Mouse (Mus musculus) lung, embryonic 14.5 days (tissue): ENCODE measurements around the gene Chkb. TPM values are rescaled to one million over a fixed set of nuclear protein-coding genes. Genes with fewer than 3 reads are reported as not detected.

Source experiments
- ATAC-seq: fragments of 200-750 bp; cut with Nextera tagmentation; 2 replicates; pipeline ENCODE4 v1.8.0; 2017; ENCODE audit warnings: mild to moderate bottlenecking, moderate TSS enrichment, moderate library complexity; ENCODE audit not compliant: insufficient read depth
- DNase-seq: peaks from one replicate; pipeline ENCODE4 v3.0.0-alpha.2; 2015
- H3K27ac ChIP-seq: fragments of 300-500 bp; sonication (generic); 2 replicates; pipeline ENCODE4 v1.5.1; 2014; ENCODE audit warnings: low read depth, mild to moderate bottlenecking, moderate library complexity
- H3K27me3 ChIP-seq: fragments of 300-500 bp; sonication (generic); 2 replicates; pipeline ENCODE4 v1.6.1; 2014; ENCODE audit warnings: low read length, control low read depth; ENCODE audit not compliant: insufficient read depth
- H3K36me3 ChIP-seq: fragments of 300-500 bp; sonication (generic); 2 replicates; pipeline ENCODE4 v1.6.1; 2014; ENCODE audit warnings: control low read depth; ENCODE audit not compliant: insufficient read depth
- H3K4me1 ChIP-seq: fragments of 300-500 bp; sonication (generic); 2 replicates; pipeline ENCODE4 v1.6.1; 2014; ENCODE audit warnings: antibody characterized with exemption, control low read depth; ENCODE audit not compliant: insufficient read depth
- H3K4me2 ChIP-seq: fragments of 300-500 bp; sonication (generic); 2 replicates; pipeline ENCODE4 v1.6.1; 2014; ENCODE audit warnings: mild to moderate bottlenecking
- H3K4me3 ChIP-seq: fragments of 300-500 bp; sonication (generic); 2 replicates; pipeline ENCODE4 v1.5.1; 2014; ENCODE audit warnings: low read depth, low read length
- H3K9ac ChIP-seq: fragments of 300-500 bp; sonication (generic); 2 replicates; pipeline ENCODE4 v1.6.1; 2014
- H3K9me3 ChIP-seq: fragments of 300-500 bp; sonication (generic); 2 replicates; pipeline ENCODE4 v1.6.1; 2016; ENCODE audit warnings: low read depth, low read length, control low read depth
- CTCF ChIP-seq: IDR thresholded peaks from 2 replicates; pipeline ENCODE4 v1.5.1; 2016; ENCODE audit warnings: antibody characterized with exemption, low read depth
- WGBS: fragments of 180-500 bp; shearing (Covaris S2); extraction: QIAGEN DNeasy Blood & Tissue Kit; methylation state at CpG from one replicate; pipeline ENCODE4 v1.1.7; 2014; 5-methylcytosine and 5-hydroxymethylcytosine counted together
- polyA plus RNA-seq: library from polyadenylated mRNA; unstranded; fragments of >200 nt; fragmentation: Nextera tagmentation; extraction: Ambion mirVana; gene quantifications from 2 replicates; pipeline ENCODE4 v1.2.1, GENCODE M21; 2014

Gene Chkb
- polyA plus RNA-seq, 1 experiment from 2014 or later = 45.9 TPM

GRCm38 (mm10) chr15:89378831-89379401 is 50.8 kb downstream of the Chkb start, which contains the start of gene Odf3b:
Gene Odf3b (minus strand): TSS chr15:89379282.
- 1% methylated on average over 33 of the region's 33 CpGs for WGBS
- Histone ChIP-seq H3K4me2 (peak within 1 kb of the TSS; percentile 65), H3K27me3 (peaks cover 44% of the 10 kb centered on the region), H3K9ac (0 out of 2 replicates have a peak within 1 kb of the TSS, but pooled peaks have one; percentile 7), H3K36me3 (no peaks in the 10 kb centered on the region), H3K4me3 (peak within 1 kb of the TSS; percentile 34), H3K4me1 (peaks cover 6% of the 10 kb centered on the region), H3K27ac (no peak within 1 kb of the TSS), H3K9me3 (no peaks in the 10 kb centered on the region)
- no peak for TF ChIP-seq CTCF
- DNase-seq = peak; percentile 51
- no peak for ATAC-seq

DNA sequence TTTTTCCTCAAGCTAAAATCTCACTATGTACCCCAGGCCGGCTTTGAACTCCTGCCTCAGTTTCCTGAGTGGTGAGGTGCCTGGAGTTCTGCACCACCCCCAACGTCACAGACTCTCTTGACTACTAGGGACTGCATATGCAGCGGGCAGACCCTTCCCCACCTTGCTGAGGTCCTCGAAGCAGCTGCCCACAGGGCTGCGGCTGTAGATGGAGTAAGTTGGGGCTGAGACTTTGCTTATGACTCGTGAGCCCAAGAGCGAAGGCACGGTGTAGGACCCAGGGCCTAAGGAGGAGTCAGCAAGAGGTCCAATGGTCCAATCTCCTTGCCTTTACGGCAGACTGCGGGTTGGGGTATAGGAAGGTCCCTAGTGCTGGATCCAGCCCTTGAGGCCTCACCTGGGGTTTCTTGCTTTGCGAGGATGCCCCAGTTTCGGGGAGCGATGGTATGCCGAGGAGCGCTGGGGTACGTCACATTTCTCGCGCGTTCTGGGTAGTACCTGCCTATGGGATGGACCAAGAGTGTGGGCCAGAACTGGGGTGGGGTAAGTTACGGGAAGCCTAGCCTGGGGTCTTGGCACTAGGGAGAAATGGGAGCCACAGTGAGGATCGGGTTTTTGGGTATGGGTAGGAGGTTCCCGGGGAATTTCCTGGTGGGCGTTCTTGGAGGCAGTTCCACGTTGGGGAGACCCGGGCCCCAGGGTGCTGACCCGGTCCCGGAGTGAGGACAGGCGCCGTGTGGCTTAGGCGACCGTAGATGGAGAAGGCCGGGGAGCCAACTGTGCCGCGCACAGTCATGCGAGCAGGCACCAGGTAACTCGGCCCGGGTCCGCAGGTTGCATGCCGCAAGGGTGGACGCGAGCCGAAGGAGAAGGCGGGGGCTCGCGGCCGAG is 51.5 kb downstream of the Chkb start:
- H3K4me1 ChIP-seq = peaks cover 6% of the 10 kb centered on the region
- peak overlapping the region; percentile 34 for H3K4me3 ChIP-seq
- DNase-seq (peak; percentile 8), ATAC-seq (no peak)
- 12% methylated on average over 43 of the region's 46 CpGs for WGBS
- TF ChIP-seq CTCF = no peak
- peak overlapping the region; percentile 65 for H3K4me2 ChIP-seq
- H3K9ac ChIP-seq = 0 out of 2 replicates have a peak overlapping the region, but pooled peaks have one; percentile 7
- H3K9me3 ChIP-seq = no peaks in the 10 kb centered on the region
- H3K36me3 ChIP-seq = no peaks in the 10 kb centered on the region
- H3K27ac ChIP-seq = no peak overlapping the region
- H3K27me3 ChIP-seq = peaks cover 44% of the 10 kb centered on the region

GRCm38 (mm10) chr15:89377362-89377761 is 52.3 kb downstream of the Chkb start:
- DNase-seq (no peak), ATAC-seq (no peak)
- peak overlapping the region; percentile 33; the same call in 1 of the 2 replicates for H3K4me2 ChIP-seq
- no peak overlapping the region for H3K4me3 ChIP-seq
- H3K9me3 ChIP-seq = no peaks in the 10 kb centered on the region
- H3K36me3 ChIP-seq = peaks cover 6% of the 10 kb centered on the region
- no peak overlapping the region for H3K27ac ChIP-seq
- H3K9ac ChIP-seq = no peak overlapping the region
- WGBS = 1% methylated on average over 18 of the region's 18 CpGs
- peaks cover 6% of the 10 kb centered on the region for H3K4me1 ChIP-seq
- H3K27me3 ChIP-seq = peaks cover 44% of the 10 kb centered on the region
- TF ChIP-seq CTCF = no peak

DNA sequence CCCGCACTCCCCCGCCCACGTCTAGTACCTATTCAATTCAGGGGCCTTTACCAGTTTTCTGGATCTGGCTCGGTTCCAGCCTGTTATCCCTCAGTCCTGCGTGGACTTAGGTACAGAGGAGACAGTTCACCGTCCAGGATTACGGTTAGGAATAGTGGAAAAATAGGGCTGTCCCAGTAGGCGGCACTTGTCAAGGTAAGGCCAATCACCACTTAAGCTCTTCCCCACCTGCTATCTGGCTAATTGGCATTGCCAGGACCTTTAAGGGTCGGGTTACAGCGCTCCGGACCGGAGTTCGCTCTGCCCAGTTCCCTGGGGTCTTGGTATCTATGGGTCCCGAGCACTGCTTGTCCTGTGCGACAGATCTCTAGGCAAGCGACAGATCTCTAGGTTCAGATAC is 52.8 kb downstream of the Chkb start, which contains the start of gene Tymp:
Gene Tymp, minus strand, starts transcription at position 83 of the 400 bp plus-strand sequence.
- no peak for TF ChIP-seq CTCF
- peaks cover 6% of the 10 kb centered on the region for H3K4me1 ChIP-seq
- no peak within 1 kb of the TSS for H3K9ac ChIP-seq
- H3K9me3 ChIP-seq = no peaks in the 10 kb centered on the region
- no peak within 1 kb of the TSS for H3K27ac ChIP-seq
- peaks cover 44% of the 10 kb centered on the region for H3K27me3 ChIP-seq
- H3K36me3 ChIP-seq = peaks cover 10% of the 10 kb centered on the region
- 17% methylated on average over 16 of the region's 16 CpGs for WGBS
- no peak within 1 kb of the TSS for H3K4me3 ChIP-seq
- peak within 1 kb of the TSS; percentile 33; the same call in 1 of the 2 replicates for H3K4me2 ChIP-seq
- DNase-seq (no peak), ATAC-seq (no peak)

Other genes starting within 250 kb of the Chkb start
- gene Plxnb2, start 249.1 kb downstream of the Chkb start, polyA plus RNA-seq = 149 and 156 TPM in 2 replicates
- 9.2 and 11.0 TPM in 2 replicates for gene Dennd6b, start 233.4 kb downstream of the Chkb start, polyA plus RNA-seq
- gene Ppp6r2, start 218.4 kb downstream of the Chkb start, polyA plus RNA-seq = 25.6 and 27.8 TPM in 2 replicates
- 56.5 and 71.3 TPM in 2 replicates for gene Sbf1, start 114.6 kb downstream of the Chkb start, polyA plus RNA-seq
- gene Adm2, start 107.2 kb downstream of the Chkb start, polyA plus RNA-seq = 0.33 and 0.53 TPM in 2 replicates
- gene Miox, start 95.5 kb downstream of the Chkb start, polyA plus RNA-seq = not detected in 2 replicates
- gene Lmf2, start 74.2 kb downstream of the Chkb start, polyA plus RNA-seq = 59.1 and 63.7 TPM in 2 replicates
- 157 and 168 TPM in 2 replicates for gene Ncaph2, start 74.2 kb downstream of the Chkb start, polyA plus RNA-seq
- 4.5 and 7.5 TPM in 2 replicates for gene Sco2, start 56.1 kb downstream of the Chkb start, polyA plus RNA-seq
- gene Tymp, start 52.9 kb downstream of the Chkb start, polyA plus RNA-seq = 0.96 and 1.5 TPM in 2 replicates
- 1.1 and 1.3 TPM in 2 replicates for gene Odf3b, start 50.6 kb downstream of the Chkb start, polyA plus RNA-seq
- not detected in 2 replicates for gene Klhdc7b, start 45.0 kb downstream of the Chkb start, polyA plus RNA-seq
- not detected in 2 replicates for gene Syce3, start 19.4 kb downstream of the Chkb start, polyA plus RNA-seq
- gene Cpt1b, start 4.0 kb downstream of the Chkb start, polyA plus RNA-seq = 0.54 and 2.3 TPM in 2 replicates
- gene C730034F03Rik, start 319 bp downstream of the Chkb start, polyA plus RNA-seq = 1.9 and 3.0 TPM in 2 replicates
- gene Gm44502, start 212 bp downstream of the Chkb start, polyA plus RNA-seq = 0.15 TPM in 1 of 2 replicates, not detected in the other
- 0.57 and 0.60 TPM in 2 replicates for gene Mapk8ip2, start 24.0 kb upstream of the Chkb start, polyA plus RNA-seq
- gene Arsa, start 47.5 kb upstream of the Chkb start, polyA plus RNA-seq = 12.7 and 14.2 TPM in 2 replicates
- gene Shank3, start 69.7 kb upstream of the Chkb start, polyA plus RNA-seq = 3.2 and 3.9 TPM in 2 replicates
- gene Acr, start 138.4 kb upstream of the Chkb start, polyA plus RNA-seq = 0.16 TPM in 1 of 2 replicates, not detected in the other
- gene Rabl2, start 162.0 kb upstream of the Chkb start, polyA plus RNA-seq = 53.8 and 55.3 TPM in 2 replicates